Mouse (Mus musculus) monocyte, adult 2 months (primary cell): ENCODE results near the gene Trap1.
"Not testable (repeated sequence)": the region's sequence is repeated elsewhere in the genome, so short reads cannot be mapped to it uniquely, and the experiment has no call there.

Experiments used
- DNase-seq, 2 experiments: peaks; one replicate each; pipeline ENCODE4 v3.0.0; 2022; ENCODE audit warnings: low spot score in 2 of 2, low read depth in 1 of 2

Trap1 gene

GRCm38 (mm10) chr16:4077384-4078061 is at the start of gene Trap1:
Gene Trap1 (minus strand): TSS chr16:4077827.
- peak; percentile 76 to 89 for DNase-seq

DNA sequence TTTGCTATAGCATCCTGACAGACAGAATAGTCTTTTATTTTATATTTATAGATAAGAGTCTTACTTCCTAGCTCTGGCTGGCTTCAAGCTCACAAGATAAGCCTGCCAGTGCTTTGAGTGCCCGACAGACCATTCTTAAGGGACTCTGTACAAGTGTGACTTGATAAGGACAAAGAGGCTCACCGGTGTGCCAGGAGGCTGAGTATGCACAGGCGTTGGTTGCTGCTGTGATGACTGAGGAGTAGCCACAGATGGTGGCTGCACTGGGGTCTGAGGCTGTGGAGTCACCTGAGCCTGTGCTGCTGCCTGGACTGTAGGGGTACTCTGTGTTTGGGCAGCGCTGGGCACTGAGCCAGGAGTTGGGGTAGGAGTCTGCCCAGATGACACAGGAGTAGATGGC is 39.4 kb upstream of the Trap1 start:
- no peak for DNase-seq

GRCm38 (mm10) chr16:4100374-4100773 is 22.7 kb upstream of the Trap1 start:
- DNase-seq: no peak

DNA sequence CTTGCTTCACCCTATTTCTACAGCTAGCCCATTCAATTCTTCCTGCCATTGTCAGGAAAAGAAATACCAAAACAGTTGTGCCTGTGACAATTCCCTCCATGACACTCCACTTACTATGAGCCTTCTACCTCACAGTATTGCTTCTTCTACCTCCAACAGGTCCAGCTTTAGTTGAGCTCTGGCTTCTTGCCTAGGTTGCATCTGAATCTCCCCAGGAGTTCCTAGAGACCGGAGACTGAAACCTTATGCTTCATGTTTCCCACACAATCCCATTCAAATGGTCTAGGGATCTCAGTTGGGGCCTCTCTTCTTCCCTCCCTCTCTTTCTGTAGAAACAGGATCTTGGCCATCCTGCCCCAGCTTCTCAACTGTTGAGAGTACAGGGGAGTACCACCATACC is 19.9 kb upstream of the Trap1 start:
- DNase-seq: no peak

GRCm38 (mm10) chr16:4096898-4097297 is 19.3 kb upstream of the Trap1 start:
- DNase-seq: no peak

DNA sequence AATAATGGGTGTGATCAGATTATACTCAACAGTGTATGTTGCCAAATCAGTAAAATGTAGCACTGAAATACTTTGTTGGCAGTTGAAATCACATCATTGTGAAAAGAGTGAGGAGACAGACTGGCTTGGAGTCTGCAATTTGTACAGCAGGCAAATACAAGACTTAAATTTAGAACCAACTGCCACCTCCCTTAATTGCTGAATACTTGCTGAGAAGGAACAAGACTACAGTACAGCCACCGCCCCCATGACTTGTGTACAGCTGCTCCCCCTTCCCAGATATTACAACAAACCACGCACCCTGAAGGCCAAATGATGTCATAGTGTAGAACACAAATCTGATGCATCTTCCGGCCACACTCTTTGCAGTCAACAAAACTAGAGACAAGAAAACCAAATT is 18.5 kb upstream of the Trap1 start:
- DNase-seq: no peak

DNA sequence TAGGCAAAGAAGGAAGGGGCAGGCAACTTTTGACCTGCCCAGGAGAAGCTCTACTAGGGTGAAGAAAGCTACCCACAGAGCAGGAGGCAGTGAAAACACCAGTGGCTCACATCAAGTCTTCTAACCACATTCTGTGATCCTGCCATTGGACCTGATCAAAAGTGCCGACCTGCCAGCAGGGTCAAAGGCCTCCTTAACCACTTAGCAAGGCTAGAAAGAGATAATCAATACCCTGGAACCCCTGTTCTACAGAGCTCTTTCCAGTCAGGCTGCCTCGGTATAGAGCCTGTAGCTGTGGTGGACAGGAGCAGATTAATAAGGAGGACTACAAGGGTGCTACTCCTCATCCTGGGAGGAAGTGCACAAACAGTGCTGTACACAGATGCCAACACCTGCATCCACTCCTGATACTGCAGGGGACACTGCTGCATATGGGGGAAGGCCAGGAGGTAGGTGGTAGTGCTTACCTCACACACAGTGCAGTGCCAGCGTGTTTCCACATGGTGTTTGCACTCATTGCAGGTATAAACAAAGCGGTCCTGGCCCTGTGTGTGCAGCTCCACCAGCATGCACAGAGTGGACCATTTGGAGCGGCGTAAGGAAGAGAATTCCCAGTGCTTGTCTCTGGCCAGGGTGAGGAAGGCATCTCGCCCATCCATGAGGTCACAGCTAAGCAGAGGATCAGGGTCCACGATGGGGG is 9.7 kb upstream of the Trap1 start:
- DNase-seq: no peak

- no peak for DNase-seq
Observed at GRCm38 (mm10) chr16:4085851-4086387, 8.3 kb upstream of the Trap1 start.

- no peak for DNase-seq
Observed at GRCm38 (mm10) chr16:4085051-4085450, 7.4 kb upstream of the Trap1 start.

- DNase-seq: not testable (repeated sequence)
Observed at GRCm38 (mm10) chr16:4080419-4080818, 2.8 kb upstream of the Trap1 start.

DNA sequence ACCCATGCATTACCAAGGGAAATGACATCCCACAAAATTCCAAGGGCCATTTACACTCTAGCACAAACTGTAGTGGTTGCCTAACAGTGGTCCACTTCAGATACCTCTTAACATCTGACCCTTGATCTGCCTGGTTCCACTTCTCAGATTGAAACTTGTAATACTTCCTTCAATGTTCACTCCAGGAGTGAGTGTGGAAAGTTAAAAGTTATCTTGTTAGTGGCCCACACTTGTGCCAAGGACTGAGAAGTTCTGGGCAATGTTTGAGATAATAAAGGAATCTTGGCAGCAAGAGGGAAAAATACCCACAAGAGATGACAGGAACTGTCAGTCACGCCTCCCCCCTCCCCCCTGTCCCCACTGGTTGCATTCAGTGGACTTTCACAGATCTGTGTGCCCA is 2.0 kb upstream of the Trap1 start:
- no peak for DNase-seq

- not testable (repeated sequence) for DNase-seq
Observed at GRCm38 (mm10) chr16:4078302-4078701, 675 bp upstream of the Trap1 start.

DNA sequence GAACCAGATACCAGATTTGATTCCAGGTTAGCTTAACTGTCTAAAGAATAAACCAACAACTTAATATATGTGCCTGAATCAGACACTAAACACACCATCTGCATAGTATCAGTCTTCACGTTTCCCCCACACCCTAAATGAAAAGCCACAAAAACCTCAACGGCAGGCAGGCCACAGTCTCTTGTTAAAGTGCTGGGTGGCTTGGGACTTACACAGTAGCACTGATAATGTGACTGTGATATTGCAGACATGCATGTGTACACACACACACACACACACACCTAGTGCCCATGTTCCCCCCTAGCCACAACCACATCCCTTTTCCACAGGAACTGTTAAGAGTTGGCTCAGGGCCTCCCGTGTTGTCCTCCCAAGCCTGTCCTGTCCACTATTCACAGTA is 2.8 kb downstream of the Trap1 start:
- DNase-seq: no peak

DNA sequence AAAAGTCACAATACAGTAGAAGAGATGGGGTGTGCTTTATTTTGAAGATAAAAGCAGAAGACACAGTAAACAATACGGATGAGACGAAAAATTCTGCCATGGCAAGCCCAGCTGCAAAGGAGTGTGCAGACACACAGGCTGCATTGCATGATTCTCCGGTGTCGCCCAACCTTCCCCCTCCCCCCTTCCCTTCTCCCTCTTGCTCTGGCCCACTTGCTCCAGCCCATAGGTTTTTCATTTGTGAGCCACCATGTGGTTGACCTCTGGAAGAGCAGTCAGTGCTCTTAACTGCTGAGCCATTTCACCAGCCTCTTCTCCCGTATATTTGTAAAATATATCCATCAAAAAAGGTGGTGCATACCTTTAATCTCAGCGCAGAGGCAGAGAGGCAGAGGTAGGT is 3.3 kb downstream of the Trap1 start:
- no peak for DNase-seq

DNA sequence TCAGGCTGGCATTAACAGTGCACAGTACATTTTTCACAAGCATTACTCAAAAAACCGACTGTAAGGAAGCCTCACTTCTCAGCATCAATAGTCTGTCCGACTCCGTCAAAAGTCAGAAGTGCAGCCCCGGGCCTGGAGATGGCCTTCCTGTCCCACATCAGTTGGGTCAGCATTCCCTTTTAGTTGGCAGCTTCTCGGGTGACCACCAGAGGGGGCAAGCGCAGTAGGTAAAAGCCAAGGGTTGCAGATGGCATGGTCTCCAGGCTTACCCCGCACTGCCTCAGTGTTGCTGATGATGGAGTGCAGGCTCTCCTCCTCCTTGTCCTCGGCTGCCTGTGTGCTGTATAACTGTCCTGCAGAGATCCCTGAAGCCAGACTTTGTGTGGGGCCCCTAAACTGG is 9.0 kb downstream of the Trap1 start:
- DNase-seq: peak in 1 of 2 experiments; percentile 15

GRCm38 (mm10) chr16:4064945-4065344 is 12.7 kb downstream of the Trap1 start:
- no peak for DNase-seq

- DNase-seq: no peak
Observed at GRCm38 (mm10) chr16:4053811-4054210, 23.8 kb downstream of the Trap1 start.

GRCm38 (mm10) chr16:4052601-4053000 is 25.0 kb downstream of the Trap1 start:
- DNase-seq: no peak

GRCm38 (mm10) chr16:4045524-4045923 is 32.1 kb downstream of the Trap1 start:
- DNase-seq: no peak

- DNase-seq: no peak
Observed at GRCm38 (mm10) chr16:4044093-4044492, 33.5 kb downstream of the Trap1 start.

DNA sequence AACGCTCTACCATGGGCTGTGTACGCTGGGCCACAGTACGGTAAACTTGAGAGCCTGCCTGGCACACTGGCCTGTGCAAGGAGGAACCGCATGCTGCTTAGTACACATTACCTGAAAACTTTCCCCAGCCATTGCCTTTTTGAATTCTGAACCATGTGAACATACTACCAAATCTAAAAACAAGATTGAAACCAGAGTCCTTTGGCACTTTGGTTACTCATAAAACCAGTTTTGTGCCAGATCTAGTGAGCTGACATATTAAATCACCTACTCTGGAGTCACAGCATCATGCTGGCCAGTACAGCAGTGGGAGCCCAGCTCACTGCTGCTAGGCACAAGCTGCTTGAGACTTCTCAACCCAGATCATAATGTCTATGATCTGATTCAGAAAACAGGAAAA is 36.0 kb downstream of the Trap1 start:
- DNase-seq: no peak

- DNase-seq: no peak
Observed at GRCm38 (mm10) chr16:4040206-4040605, 37.4 kb downstream of the Trap1 start.

DNA sequence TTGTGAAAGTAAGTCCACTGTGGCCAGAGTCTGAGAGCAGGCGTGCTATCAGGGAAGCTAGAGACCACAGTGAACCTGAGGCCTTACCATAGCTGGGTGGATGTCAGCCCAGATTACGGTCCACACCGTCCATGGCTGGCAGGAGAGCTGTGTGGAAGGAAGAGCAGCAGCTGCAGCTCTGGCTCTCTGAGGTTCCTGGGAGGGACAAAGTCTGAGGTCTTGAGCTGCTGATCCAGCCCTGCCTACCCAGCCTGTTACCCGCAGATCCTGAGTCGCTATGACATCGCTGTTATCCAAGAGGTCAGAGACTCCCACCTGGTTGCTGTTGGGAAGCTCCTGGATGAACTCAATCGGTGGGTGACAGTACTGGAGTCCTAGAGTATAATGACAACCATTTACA is 39.9 kb downstream of the Trap1 start:
- DNase-seq: no peak
